Mouse (Mus musculus): ENCODE data around the gene Mpzl3. TPM values are rescaled to one million over a fixed set of nuclear protein-coding genes. Genes with fewer than 3 reads are reported as not detected.

Gene Mpzl3
- polyA plus RNA-seq, 1 experiment from 2014 or later: 1.6 TPM

- ATAC-seq: no peak
- WGBS: 92% methylated on average over 1 of the region's 1 CpGs
- Histone ChIP-seq H3K36me3 (no peaks in the 10 kb centered on the region), H3K27ac (no peak overlapping the region), H3K4me2 (replicated peaks) (no peak overlapping the region), H3K9ac (replicated peaks) (no peak overlapping the region), H3K27me3 (peaks cover 52% of the 10 kb centered on the region), H3K4me3 (replicated peaks) (no peak overlapping the region), H3K4me1 (replicated peaks) (0 out of 2 replicates have a peak, but pooled peaks cover 4% of the 10 kb centered on the region), H3K9me3 (no peaks in the 10 kb centered on the region)
These were observed 5.3 kb upstream of the Mpzl3 start for GRCm38 (mm10) chr9:45049731-45050130.

- WGBS: 90% methylated on average over 2 of the region's 2 CpGs
- Histone ChIP-seq H3K9me3 (no peaks in the 10 kb centered on the region), H3K4me1 (replicated peaks) (0 out of 2 replicates have a peak, but pooled peaks cover 4% of the 10 kb centered on the region), H3K4me3 (replicated peaks) (no peak overlapping the region), H3K4me2 (replicated peaks) (no peak overlapping the region), H3K27me3 (peaks cover 47% of the 10 kb centered on the region), H3K9ac (replicated peaks) (no peak overlapping the region), H3K27ac (no peak overlapping the region), H3K36me3 (no peaks in the 10 kb centered on the region)
- ATAC-seq: no peak
These were observed 4.7 kb upstream of the Mpzl3 start for GRCm38 (mm10) chr9:45050301-45050700.

GRCm38 (mm10) chr9:45058304-45058940 is 3.4 kb downstream of the Mpzl3 start:
- ATAC-seq: no peak
- Histone ChIP-seq H3K9ac (replicated peaks) (0 out of 2 replicates have a peak overlapping the region, but pooled peaks have one; percentile 23), H3K4me2 (replicated peaks) (no peak overlapping the region), H3K4me1 (replicated peaks) (0 out of 2 replicates have a peak, but pooled peaks cover 6% of the 10 kb centered on the region), H3K4me3 (replicated peaks) (no peak overlapping the region), H3K9me3 (no peaks in the 10 kb centered on the region), H3K27me3 (peaks cover 49% of the 10 kb centered on the region), H3K36me3 (no peaks in the 10 kb centered on the region), H3K27ac (no peak overlapping the region)
- 49% methylated on average over 5 of the region's 5 CpGs for WGBS

- no peak for ATAC-seq
- Histone ChIP-seq H3K36me3 (no peaks in the 10 kb centered on the region), H3K4me3 (replicated peaks) (no peak overlapping the region), H3K9me3 (no peaks in the 10 kb centered on the region), H3K4me2 (replicated peaks) (no peak overlapping the region), H3K27ac (no peak overlapping the region), H3K9ac (replicated peaks) (peak overlapping the region; percentile 32; the same call in 1 of the 2 replicates), H3K4me1 (replicated peaks) (0 out of 2 replicates have a peak, but pooled peaks cover 2% of the 10 kb centered on the region), H3K27me3 (peaks cover 41% of the 10 kb centered on the region)
- WGBS: 41% methylated on average over 7 of the region's 7 CpGs
These were observed 5.2 kb downstream of the Mpzl3 start for GRCm38 (mm10) chr9:45060151-45060550.

DNA sequence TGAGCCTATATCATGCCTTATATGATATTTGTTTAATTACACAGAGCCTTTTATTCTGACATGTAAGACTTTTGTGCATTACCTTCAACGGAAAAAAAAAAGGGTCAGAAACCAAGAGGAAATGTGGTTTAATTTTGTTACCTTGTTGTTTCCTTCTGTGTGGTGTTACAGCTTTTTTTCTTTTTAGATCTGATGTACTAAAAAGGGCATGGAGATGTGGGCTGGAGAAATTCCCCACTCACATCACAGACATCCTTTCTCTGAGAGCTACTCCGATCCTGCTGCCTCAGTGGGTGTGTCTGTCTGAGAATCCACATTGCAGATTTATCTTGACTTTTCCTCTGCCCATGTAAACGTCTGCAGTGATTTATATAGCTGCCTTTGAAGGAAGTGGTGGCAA is 7.7 kb downstream of the Mpzl3 start:
- Histone ChIP-seq H3K4me2 (replicated peaks) (no peak overlapping the region), H3K36me3 (no peaks in the 10 kb centered on the region), H3K4me1 (replicated peaks) (no peaks in the 10 kb centered on the region), H3K4me3 (replicated peaks) (no peak overlapping the region), H3K9ac (replicated peaks) (no peak overlapping the region), H3K27me3 (peaks cover 33% of the 10 kb centered on the region), H3K27ac (no peak overlapping the region), H3K9me3 (no peaks in the 10 kb centered on the region)
- no peak for ATAC-seq
- 77% methylated on average over 3 of the region's 3 CpGs for WGBS

DNA sequence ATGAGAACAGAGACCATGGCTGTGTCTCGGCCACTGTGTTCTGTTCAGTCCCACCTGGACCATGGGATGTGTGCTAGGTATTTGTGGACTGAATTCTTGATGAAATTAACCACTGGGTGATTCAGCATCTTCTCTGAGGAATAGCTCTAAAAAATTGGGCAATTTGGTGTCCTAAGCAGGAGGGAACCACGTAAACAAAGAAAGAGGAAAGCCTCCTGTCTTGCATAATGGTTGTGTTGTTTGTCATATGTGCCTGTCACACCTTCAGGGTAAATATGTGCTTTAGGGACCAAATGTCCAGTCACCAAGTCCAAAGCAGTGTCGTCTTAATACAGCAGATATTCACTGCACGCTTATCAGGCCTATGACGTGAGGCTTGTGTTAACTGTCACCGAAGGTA is 9.4 kb downstream of the Mpzl3 start:
- Histone ChIP-seq H3K4me3 (replicated peaks) (no peak overlapping the region), H3K36me3 (no peaks in the 10 kb centered on the region), H3K9me3 (no peaks in the 10 kb centered on the region), H3K4me1 (replicated peaks) (no peaks in the 10 kb centered on the region), H3K9ac (replicated peaks) (no peak overlapping the region), H3K27ac (no peak overlapping the region), H3K4me2 (replicated peaks) (no peak overlapping the region), H3K27me3 (peaks cover 16% of the 10 kb centered on the region)
- WGBS: 90% methylated on average over 6 of the region's 6 CpGs
- ATAC-seq: no peak

- no peaks in the 10 kb centered on the region for H3K27me3 ChIP-seq
- no peak overlapping the region for H3K4me3 ChIP-seq (replicated peaks)
- 83% methylated on average over 4 of the region's 4 CpGs for WGBS
- no peak overlapping the region for H3K9ac ChIP-seq (replicated peaks)
- H3K27ac ChIP-seq: no peak overlapping the region
- no peak for ATAC-seq
- H3K4me1 ChIP-seq (replicated peaks): no peaks in the 10 kb centered on the region
- no peak overlapping the region for H3K4me2 ChIP-seq (replicated peaks)
- no peaks in the 10 kb centered on the region for H3K9me3 ChIP-seq
- no peaks in the 10 kb centered on the region for H3K36me3 ChIP-seq
These were observed 11.7 kb downstream of the Mpzl3 start for GRCm38 (mm10) chr9:45066735-45067134.

DNA sequence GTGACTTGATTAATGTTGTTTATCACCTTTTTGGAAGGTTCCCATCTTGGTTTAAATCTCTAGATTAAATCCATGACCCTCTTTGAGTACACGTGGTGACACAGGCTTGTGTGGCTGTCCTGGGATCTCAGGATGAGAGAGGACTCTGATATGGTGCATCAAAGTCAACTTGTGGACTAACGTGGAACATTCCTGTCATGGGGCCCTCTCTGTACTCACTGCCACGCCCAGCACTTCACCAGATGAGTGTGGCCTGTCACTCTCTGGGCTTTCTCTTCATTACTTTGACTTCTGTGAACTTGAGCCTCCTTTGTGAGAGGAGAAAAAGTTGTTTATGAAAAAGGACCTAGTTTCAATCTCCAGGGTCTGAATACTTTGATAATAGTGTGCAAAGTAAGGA is 16.8 kb downstream of the Mpzl3 start:
- Histone ChIP-seq H3K4me2 (replicated peaks) (no peak overlapping the region), H3K27me3 (no peaks in the 10 kb centered on the region), H3K36me3 (no peaks in the 10 kb centered on the region), H3K4me3 (replicated peaks) (no peak overlapping the region), H3K9me3 (no peaks in the 10 kb centered on the region), H3K27ac (no peak overlapping the region), H3K9ac (replicated peaks) (no peak overlapping the region), H3K4me1 (replicated peaks) (no peaks in the 10 kb centered on the region)
- ATAC-seq: no peak
- 49% methylated on average over 3 of the region's 3 CpGs for WGBS

GRCm38 (mm10) chr9:45077859-45078258 is 22.9 kb downstream of the Mpzl3 start:
- Histone ChIP-seq H3K27ac (no peak overlapping the region), H3K9me3 (no peaks in the 10 kb centered on the region), H3K27me3 (no peaks in the 10 kb centered on the region), H3K4me3 (replicated peaks) (no peak overlapping the region), H3K4me2 (replicated peaks) (no peak overlapping the region), H3K4me1 (replicated peaks) (no peaks in the 10 kb centered on the region), H3K36me3 (no peaks in the 10 kb centered on the region), H3K9ac (replicated peaks) (no peak overlapping the region)
- no peak for ATAC-seq
- WGBS: 76% methylated on average over 3 of the region's 3 CpGs

GRCm38 (mm10) chr9:45079011-45079410 is 24.0 kb downstream of the Mpzl3 start, which contains the start of gene Jaml:
TSS of gene Jaml (plus strand) at chr9:45079183.
- H3K27ac ChIP-seq: no peak within 1 kb of the TSS
- WGBS: 85% methylated on average over 5 of the region's 5 CpGs
- no peak for ATAC-seq
- no peak within 1 kb of the TSS for H3K4me2 ChIP-seq (replicated peaks)
- H3K27me3 ChIP-seq: no peaks in the 10 kb centered on the region
- H3K9ac ChIP-seq (replicated peaks): no peak within 1 kb of the TSS
- H3K9me3 ChIP-seq: no peaks in the 10 kb centered on the region
- H3K4me1 ChIP-seq (replicated peaks): no peaks in the 10 kb centered on the region
- H3K4me3 ChIP-seq (replicated peaks): no peak within 1 kb of the TSS
- H3K36me3 ChIP-seq: no peaks in the 10 kb centered on the region

DNA sequence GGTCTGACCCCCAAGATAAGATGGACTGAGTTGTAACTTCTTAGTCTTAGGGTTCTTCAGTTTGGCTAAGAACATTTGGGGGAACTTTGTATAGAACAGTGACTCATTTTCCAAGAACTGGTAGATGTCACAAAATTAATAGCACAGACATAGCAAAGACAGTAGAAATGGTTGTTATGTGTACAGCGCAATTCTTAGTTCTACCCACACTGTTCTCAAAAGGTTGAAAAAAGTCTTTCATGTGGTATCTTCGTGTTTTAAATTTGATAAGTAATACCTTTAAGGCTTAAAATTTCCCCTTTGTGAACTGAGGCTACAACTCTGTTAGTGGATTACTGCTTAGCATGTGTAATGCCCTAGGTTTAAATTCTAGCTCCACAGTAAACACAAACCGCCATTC is 28.1 kb downstream of the Mpzl3 start:
- ATAC-seq: no peak
- WGBS: 85% methylated on average over 3 of the region's 3 CpGs
- H3K27me3 ChIP-seq: 0 out of 2 replicates have a peak, but pooled peaks cover 2% of the 10 kb centered on the region

DNA sequence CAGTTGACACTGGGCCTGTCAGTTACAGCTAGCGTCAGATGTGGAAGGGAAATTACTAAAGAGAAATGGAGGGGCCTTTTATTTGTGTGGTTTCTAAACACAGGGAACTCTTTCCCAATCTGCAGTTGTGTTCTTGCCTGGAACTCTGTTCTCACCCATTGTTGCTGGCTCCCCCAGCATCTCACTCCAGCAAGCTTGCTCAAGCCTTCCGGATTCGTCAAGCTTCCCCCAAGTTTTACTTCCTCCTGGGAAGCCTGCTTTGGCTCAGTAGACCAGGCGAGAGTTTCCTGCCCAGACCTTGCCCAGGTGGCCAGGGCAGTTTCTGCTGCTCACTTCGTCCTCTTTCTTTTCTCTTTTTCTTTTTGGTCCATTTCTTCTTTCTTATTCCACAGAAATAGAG is 29.6 kb downstream of the Mpzl3 start:
- H3K27ac ChIP-seq: no peak overlapping the region
- ATAC-seq: no peak
- H3K9me3 ChIP-seq: no peaks in the 10 kb centered on the region
- WGBS: 76% methylated on average over 5 of the region's 5 CpGs
- H3K36me3 ChIP-seq: no peaks in the 10 kb centered on the region
- no peak overlapping the region for H3K9ac ChIP-seq (replicated peaks)
- H3K4me3 ChIP-seq (replicated peaks): no peak overlapping the region
- no peak overlapping the region for H3K4me2 ChIP-seq (replicated peaks)
- no peaks in the 10 kb centered on the region for H3K4me1 ChIP-seq (replicated peaks)
- 0 out of 2 replicates have a peak, but pooled peaks cover 2% of the 10 kb centered on the region for H3K27me3 ChIP-seq

More for the DNA sequence above, 28.1 kb downstream of the Mpzl3 start:
- Histone ChIP-seq H3K4me2 (replicated peaks) (no peak overlapping the region), H3K36me3 (no peaks in the 10 kb centered on the region), H3K9me3 (no peaks in the 10 kb centered on the region), H3K9ac (replicated peaks) (no peak overlapping the region), H3K27ac (no peak overlapping the region), H3K4me1 (replicated peaks) (no peaks in the 10 kb centered on the region), H3K4me3 (replicated peaks) (no peak overlapping the region)
